Mouse (Mus musculus) lung, postnatal 0 days (tissue): ENCODE results near the gene Elfn2.

Experiments
- CTCF ChIP-seq: IDR thresholded peaks from 2 replicates; pipeline ENCODE4 v1.5.1; 2016; ENCODE audit warnings: antibody characterized with exemption, mild to moderate bottlenecking
- EP300 ChIP-seq: IDR thresholded peaks from 2 replicates; pipeline ENCODE4 v1.6.1; 2016; ENCODE audit warnings: antibody characterized with exemption, mild to moderate bottlenecking, control low read depth

DNA sequence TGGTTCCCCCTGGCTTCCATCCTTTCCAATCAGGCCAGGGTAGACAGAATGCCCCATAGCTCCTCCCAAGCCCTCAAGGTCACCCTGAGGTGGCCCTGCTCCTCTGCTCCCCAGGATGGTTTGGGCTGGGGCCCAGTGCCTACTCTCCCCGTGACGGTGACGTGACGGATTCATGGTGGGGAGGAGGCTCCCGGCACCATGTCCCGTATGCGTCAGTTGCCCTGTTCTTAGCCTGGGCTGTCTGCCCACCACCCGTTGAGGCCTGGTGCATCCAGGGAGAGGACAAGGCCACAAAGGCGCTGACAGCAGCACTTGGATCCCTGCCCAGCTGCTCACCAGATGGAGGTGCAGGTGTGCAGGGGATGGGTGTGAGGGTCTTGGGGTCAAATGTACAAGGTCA is 41.6 kb downstream of the Elfn2 start:
- TF ChIP-seq CTCF, result no peak
- TF ChIP-seq EP300, result no peak
